Mouse (Mus musculus): ENCODE results near the gene Efcab8. TPM values are rescaled to one million over a fixed set of nuclear protein-coding genes. Genes with fewer than 3 reads are reported as not detected.
"Not testable (repeated sequence)": the region's sequence is repeated elsewhere in the genome, so short reads cannot be mapped to it uniquely, and the experiment has no call there.

Gene Efcab8
- total RNA-seq, 2 experiments from 2014 or later, result 0.45 to 0.56 TPM

- no peak for DNase-seq (ENCODE audit: extremely low spot score in 1 of 2, low spot score in 2 of 2)
- intact Hi-C loops (cut with DNase I), result loop anchor here (5.0 kb wide), 1 partner anchor 122 kb away; no protein-coding TSS in a partner anchor
Observed at GRCm38 (mm10) chr2:153809921-153810320, 30.2 kb downstream of the Efcab8 start.

GRCm38 (mm10) chr2:153822005-153822543 lies 42.3 kb downstream of the Efcab8 start:
- DNase-seq (ENCODE audit: extremely low spot score in 1 of 2, low spot score in 2 of 2), result no peak
- intact Hi-C loops (cut with DNase I), result no loop called here

- intact Hi-C loops (cut with DNase I), result no loop called here
- DNase-seq (ENCODE audit: extremely low spot score in 1 of 2, low spot score in 2 of 2), result peak in 1 of 2 experiments; percentile 51
Observed at GRCm38 (mm10) chr2:153824593-153824992, 44.9 kb downstream of the Efcab8 start.

- DNase-seq (ENCODE audit: extremely low spot score in 1 of 2, low spot score in 2 of 2); intact Hi-C loops (cut with DNase I): not testable (repeated sequence)
Observed at GRCm38 (mm10) chr2:153825900-153826299, 46.2 kb downstream of the Efcab8 start.

GRCm38 (mm10) chr2:153827171-153827830 lies 47.6 kb downstream of the Efcab8 start:
- no peak for DNase-seq (ENCODE audit: extremely low spot score in 1 of 2, low spot score in 2 of 2)
- intact Hi-C loops (cut with DNase I), result no loop called here

- DNase-seq (ENCODE audit: extremely low spot score in 1 of 2, low spot score in 2 of 2), result no peak
- intact Hi-C loops (cut with DNase I), result no loop called here
Observed at GRCm38 (mm10) chr2:153828704-153829103, 49.0 kb downstream of the Efcab8 start.

- intact Hi-C loops (cut with DNase I), result no loop called here
- DNase-seq (ENCODE audit: extremely low spot score in 1 of 2, low spot score in 2 of 2), result no peak
Observed at GRCm38 (mm10) chr2:153833291-153833690, 53.6 kb downstream of the Efcab8 start.

GRCm38 (mm10) chr2:153842854-153843253 lies 63.1 kb downstream of the Efcab8 start:
- no peak for DNase-seq (ENCODE audit: extremely low spot score in 1 of 2, low spot score in 2 of 2)
- intact Hi-C loops (cut with DNase I), result no loop called here

GRCm38 (mm10) chr2:153848389-153848788 lies 68.7 kb downstream of the Efcab8 start:
- intact Hi-C loops (cut with DNase I), result no loop called here
- no peak for DNase-seq (ENCODE audit: extremely low spot score in 1 of 2, low spot score in 2 of 2)

- intact Hi-C loops (cut with DNase I), result loop anchor here (2.0 kb wide), 1 partner anchor 182 kb away; no protein-coding TSS in a partner anchor
- no peak for DNase-seq (ENCODE audit: extremely low spot score in 1 of 2, low spot score in 2 of 2)
Observed at GRCm38 (mm10) chr2:153850351-153851029, 70.8 kb downstream of the Efcab8 start.

- peak; percentile 28 to 65 for DNase-seq (ENCODE audit: extremely low spot score in 1 of 2, low spot score in 2 of 2)
- intact Hi-C loops (cut with DNase I), result loop anchor here (2.0 kb wide), 1 partner anchor 182 kb away; no protein-coding TSS in a partner anchor
Observed at GRCm38 (mm10) chr2:153851030-153851360, 71.3 kb downstream of the Efcab8 start.

- DNase-seq (ENCODE audit: extremely low spot score in 1 of 2, low spot score in 2 of 2), result no peak
- intact Hi-C loops (cut with DNase I), result no loop called here
Observed at GRCm38 (mm10) chr2:153853544-153853943, 73.8 kb downstream of the Efcab8 start.

GRCm38 (mm10) chr2:153859581-153859980 lies 79.8 kb downstream of the Efcab8 start:
- peak in 1 of 2 experiments; percentile 13 for DNase-seq (ENCODE audit: extremely low spot score in 1 of 2, low spot score in 2 of 2)

GRCm38 (mm10) chr2:153860315-153860714 lies 80.6 kb downstream of the Efcab8 start:
- intact Hi-C loops (cut with DNase I), result no loop called here
- no peak for DNase-seq (ENCODE audit: extremely low spot score in 1 of 2, low spot score in 2 of 2)

More at GRCm38 (mm10) chr2:153859581-153859980, 79.8 kb downstream of the Efcab8 start:
- intact Hi-C loops (cut with DNase I), result no loop called here

- no peak for DNase-seq (ENCODE audit: extremely low spot score in 1 of 2, low spot score in 2 of 2)
Observed at GRCm38 (mm10) chr2:153860715-153861114, 81.0 kb downstream of the Efcab8 start.

GRCm38 (mm10) chr2:153861960-153862359 lies 82.2 kb downstream of the Efcab8 start:
- intact Hi-C loops (cut with DNase I), result no loop called here
- peak in 1 of 2 experiments; percentile 5 for DNase-seq (ENCODE audit: extremely low spot score in 1 of 2, low spot score in 2 of 2)

More at GRCm38 (mm10) chr2:153860715-153861114, 81.0 kb downstream of the Efcab8 start:
- intact Hi-C loops (cut with DNase I), result no loop called here

- no peak for DNase-seq (ENCODE audit: extremely low spot score in 1 of 2, low spot score in 2 of 2)
- intact Hi-C loops (cut with DNase I), result no loop called here
Observed at GRCm38 (mm10) chr2:153870984-153871383, 91.3 kb downstream of the Efcab8 start, which contains the start of gene Sun5. TSS of gene Sun5 (minus strand) at chr2:153871084.

- peak in 1 of 2 experiments; percentile 13 for DNase-seq (ENCODE audit: extremely low spot score in 1 of 2, low spot score in 2 of 2)
- intact Hi-C loops (cut with DNase I), result no loop called here
Observed at GRCm38 (mm10) chr2:153874745-153875144, 95.0 kb downstream of the Efcab8 start, which contains the start of gene Bpifb2. TSS of gene Bpifb2 (plus strand) at chr2:153875045.

Data from left cerebral cortex, postnatal 10 days (tissue).